Mouse (Mus musculus) C2C12 (cell line): Measurements from ENCODE around the gene Ctse. TPM values are rescaled to one million over a fixed set of nuclear protein-coding genes. Genes with fewer than 3 reads are reported as not detected.

Experiments used
- H3K27me3 ChIP-seq: one replicate; pipeline ENCODE4 v1.6.1; 2011; ENCODE audit not compliant: control insufficient read depth, insufficient read depth, insufficient read length
- H3K36me3 ChIP-seq: one replicate; pipeline ENCODE4 v1.6.1; 2011; ENCODE audit not compliant: control insufficient read depth, insufficient read depth
- H3K4me3 ChIP-seq: one replicate; pipeline ENCODE4 v1.5.1; 2011; ENCODE audit warnings: mild to moderate bottlenecking, control low read depth; ENCODE audit not compliant: poor library complexity, insufficient read depth, severe bottlenecking
- H3K79me2 ChIP-seq: one replicate; pipeline ENCODE4 v1.6.1; 2011; ENCODE audit not compliant: control insufficient read depth, insufficient read depth
- H3K79me3 ChIP-seq: one replicate; pipeline ENCODE4 v1.6.1; 2011; ENCODE audit warnings: low read depth, control low read depth
- H3ac ChIP-seq: one replicate; pipeline ENCODE3; 2011; ENCODE audit warnings: low read depth; ENCODE audit not compliant: control insufficient read depth, insufficient read length
- CEBPB ChIP-seq: IDR thresholded peaks from one replicate; pipeline ENCODE4 v1.6.1; 2011; ENCODE audit warnings: low read depth, mild to moderate bottlenecking, control low read depth, moderate library complexity
- CTCF ChIP-seq: IDR thresholded peaks from one replicate; pipeline ENCODE4 v1.5.1; 2011; ENCODE audit not compliant: control insufficient read depth, insufficient read depth, insufficient read length
- FOSL1 ChIP-seq: IDR thresholded peaks from one replicate; pipeline ENCODE4 v1.8.0; 2011; ENCODE audit warnings: mild to moderate bottlenecking, low read length; ENCODE audit not compliant: poor library complexity, insufficient read depth, severe bottlenecking
- MAX ChIP-seq: IDR thresholded peaks from one replicate; pipeline ENCODE4 v1.6.1; 2011; ENCODE audit warnings: mild to moderate bottlenecking, control low read depth
- MYOD1 ChIP-seq: IDR thresholded peaks from one replicate; pipeline ENCODE4 v1.6.1; 2011; ENCODE audit warnings: low read depth; ENCODE audit not compliant: control insufficient read depth, insufficient read length
- MYOG ChIP-seq: IDR thresholded peaks from one replicate; pipeline ENCODE4 v1.6.1; 2011; ENCODE audit not compliant: control insufficient read depth, insufficient read length; ENCODE audit errors: extremely low read depth
- USF1 ChIP-seq: IDR thresholded peaks from one replicate; pipeline ENCODE4 v1.6.1; 2011; ENCODE audit warnings: low read depth, mild to moderate bottlenecking, control low read depth, moderate library complexity
- polyA plus RNA-seq: library from polyadenylated mRNA; unstranded; fragments of >200 nt; fragmentation: generic; extraction: Trizol; gene quantifications from one replicate; pipeline ENCODE4 v1.2.1, GENCODE M21; 2012; ENCODE audit warnings: missing spikeins

Ctse gene
- polyA plus RNA-seq, 1 experiment, result not detected

GRCm38 (mm10) chr1:131640062-131640461, 2.0 kb downstream of the Ctse start:
- Histone ChIP-seq H3K79me3 (no peaks in the 10 kb centered on the region), H3ac (no peak overlapping the region), H3K36me3 (no peaks in the 10 kb centered on the region), H3K79me2 (no peaks in the 10 kb centered on the region), H3K27me3 (peaks cover 5% of the 10 kb centered on the region), H3K4me3 (no peak overlapping the region)
- TF ChIP-seq MAX (no peak), CTCF (no peak), USF1 (no peak), FOSL1 (no peak), CEBPB (no peak)

GRCm38 (mm10) chr1:131641565-131641964, 3.5 kb downstream of the Ctse start:
- Histone ChIP-seq H3K79me2 (no peaks in the 10 kb centered on the region), H3K36me3 (no peaks in the 10 kb centered on the region), H3K27me3 (peaks cover 5% of the 10 kb centered on the region), H3K79me3 (no peaks in the 10 kb centered on the region), H3ac (no peak overlapping the region), H3K4me3 (no peak overlapping the region)
- TF ChIP-seq MAX, result no peak
- TF ChIP-seq CTCF, result no peak
- TF ChIP-seq MYOD1, result no peak
- TF ChIP-seq CEBPB, result no peak
- no peak for TF ChIP-seq FOSL1
- no peak for TF ChIP-seq MYOG
- TF ChIP-seq USF1, result no peak

DNA sequence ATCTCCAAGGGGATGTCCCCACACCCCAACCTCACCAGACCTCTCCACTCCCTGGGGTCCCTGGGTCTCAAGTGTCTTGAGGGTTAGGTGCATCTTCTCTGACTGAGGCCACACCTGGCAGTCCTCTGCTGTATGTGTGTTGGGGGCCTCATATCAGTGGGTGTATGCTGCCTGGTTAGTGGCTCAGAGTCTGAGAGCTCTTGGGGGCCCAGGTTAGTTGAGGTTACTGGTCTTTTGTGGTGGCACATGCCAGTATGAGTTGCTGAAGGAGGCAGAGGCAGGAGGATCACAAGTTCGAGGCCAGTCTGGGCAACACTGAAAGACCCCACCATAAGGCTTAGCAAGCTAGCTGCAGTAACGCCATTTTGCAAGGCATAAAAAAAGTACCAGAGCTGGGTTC, 4.1 kb downstream of the Ctse start:
- H3K79me2 ChIP-seq, result no peaks in the 10 kb centered on the region
- H3ac ChIP-seq, result no peak overlapping the region
- H3K36me3 ChIP-seq, result no peaks in the 10 kb centered on the region
- H3K4me3 ChIP-seq, result no peak overlapping the region
- no peaks in the 10 kb centered on the region for H3K79me3 ChIP-seq
- no peaks in the 10 kb centered on the region for H3K27me3 ChIP-seq
- TF ChIP-seq CTCF (no peak), MYOD1 (no peak), FOSL1 (no peak), USF1 (no peak), MYOG (no peak), CEBPB (no peak), MAX (no peak)

DNA sequence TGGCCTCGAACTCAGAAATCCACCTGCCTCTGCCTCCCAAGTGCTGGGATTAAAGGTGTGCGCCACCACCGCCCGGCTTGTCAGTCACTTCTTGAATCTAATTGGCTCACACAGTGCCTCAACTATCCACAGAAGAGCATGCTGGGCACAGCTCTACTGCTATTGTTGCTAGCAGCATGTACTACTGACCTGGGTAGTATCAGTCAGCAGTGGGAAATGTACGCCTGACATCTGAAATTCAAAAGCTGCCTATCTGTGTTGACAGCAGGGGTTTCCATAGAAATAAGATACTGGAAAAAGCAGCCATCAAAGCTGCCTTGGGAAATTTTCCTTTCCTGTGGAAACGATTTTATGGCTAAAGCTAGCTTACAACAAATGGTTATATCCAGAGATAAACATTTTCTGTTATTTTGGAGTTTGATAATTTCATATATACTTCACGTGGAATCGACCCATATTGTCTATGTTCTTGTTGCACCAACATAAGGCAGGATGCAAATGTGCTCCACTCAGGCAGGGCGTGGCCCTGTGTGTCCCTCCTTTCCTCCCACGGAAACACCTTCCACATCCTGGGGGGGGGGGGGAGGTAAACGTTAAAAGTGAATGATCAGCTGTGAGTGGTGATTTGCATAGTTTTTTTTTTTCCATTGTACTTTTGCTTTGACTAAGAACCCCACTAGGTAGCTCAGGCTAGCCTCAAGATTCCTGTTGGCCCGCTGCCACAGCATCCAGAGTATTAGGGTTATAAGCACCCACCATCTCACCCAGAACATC, 14.8 kb downstream of the Ctse start:
- Histone ChIP-seq H3ac (no peak overlapping the region), H3K4me3 (no peak overlapping the region), H3K79me2 (no peaks in the 10 kb centered on the region), H3K79me3 (no peaks in the 10 kb centered on the region), H3K36me3 (no peaks in the 10 kb centered on the region), H3K27me3 (peaks cover 12% of the 10 kb centered on the region)
- TF ChIP-seq MAX (no peak), CEBPB (no peak), MYOG (no peak), MYOD1 (no peak), CTCF (no peak), USF1 (no peak), FOSL1 (no peak)

GRCm38 (mm10) chr1:131655601-131656000, 17.5 kb downstream of the Ctse start:
- no peaks in the 10 kb centered on the region for H3K79me3 ChIP-seq
- TF ChIP-seq CTCF, result no peak
- no peaks in the 10 kb centered on the region for H3K36me3 ChIP-seq
- no peak overlapping the region for H3K4me3 ChIP-seq
- no peaks in the 10 kb centered on the region for H3K79me2 ChIP-seq
- H3ac ChIP-seq, result no peak overlapping the region
- peaks cover 12% of the 10 kb centered on the region for H3K27me3 ChIP-seq

GRCm38 (mm10) chr1:131657945-131658354, 19.8 kb downstream of the Ctse start:
- peaks cover 9% of the 10 kb centered on the region for H3K27me3 ChIP-seq
- H3ac ChIP-seq, result no peak overlapping the region
- no peaks in the 10 kb centered on the region for H3K79me3 ChIP-seq
- H3K79me2 ChIP-seq, result no peaks in the 10 kb centered on the region
- no peaks in the 10 kb centered on the region for H3K36me3 ChIP-seq
- H3K4me3 ChIP-seq, result no peak overlapping the region
- TF ChIP-seq CTCF, result peak; percentile 82
- TF ChIP-seq MYOD1, result no peak
